Mouse (Mus musculus) liver, embryonic 11.5 days (tissue): ENCODE results near the gene Lgals3. TPM values are rescaled to one million over a fixed set of nuclear protein-coding genes. Genes with fewer than 3 reads are reported as not detected.

Experiments used
- ATAC-seq: fragments of 200-750 bp; cut with Nextera tagmentation; replicated peaks from 2 replicates; pipeline ENCODE4 v1.8.0; 2017; ENCODE audit warnings: moderate number of reproducible peaks, mild to moderate bottlenecking, moderate TSS enrichment, moderate library complexity; ENCODE audit not compliant: low FRiP score
- DNase-seq: peaks from one replicate; pipeline ENCODE4 v3.0.0-alpha.2; 2017; ENCODE audit warnings: low spot score
- H3K27ac ChIP-seq: fragments of 300-500 bp; sonication (generic); 2 replicates; pipeline ENCODE4 v1.5.1; 2014; ENCODE audit warnings: mild to moderate bottlenecking, low read depth, low read length, control low read depth
- H3K27me3 ChIP-seq: fragments of 300-500 bp; sonication (generic); replicated peaks from 2 replicates; pipeline ENCODE4 v1.6.1; 2014; ENCODE audit warnings: low read length, mixed read lengths; ENCODE audit not compliant: control insufficient read depth, insufficient read depth
- H3K36me3 ChIP-seq: fragments of 300-500 bp; sonication (generic); 2 replicates; pipeline ENCODE4 v1.6.1; 2014; ENCODE audit warnings: mild to moderate bottlenecking, low read length, moderate library complexity, mixed read lengths; ENCODE audit not compliant: control insufficient read depth, insufficient read depth
- H3K4me1 ChIP-seq: fragments of 300-500 bp; sonication (generic); replicated peaks from 2 replicates; pipeline ENCODE4 v1.6.1; 2014; ENCODE audit warnings: low read length, mixed read lengths; ENCODE audit not compliant: control insufficient read depth, insufficient read depth
- H3K4me2 ChIP-seq: fragments of 300-500 bp; sonication (generic); 2 replicates; pipeline ENCODE4 v1.6.1; 2014; ENCODE audit warnings: mild to moderate bottlenecking, control low read depth, moderate library complexity
- H3K4me3 ChIP-seq: fragments of 300-500 bp; sonication (generic); 2 replicates; pipeline ENCODE4 v1.5.1; 2014; ENCODE audit warnings: low read depth, low read length, control low read depth
- H3K9ac ChIP-seq: fragments of 300-500 bp; sonication (generic); 2 replicates; pipeline ENCODE4 v1.6.1; 2014; ENCODE audit warnings: low read depth, low read length, control low read depth
- H3K9me3 ChIP-seq: fragments of 300-500 bp; sonication (generic); 2 replicates; pipeline ENCODE4 v1.6.1; 2016; ENCODE audit warnings: low read length, inconsistent platforms, mixed read lengths; ENCODE audit not compliant: control insufficient read depth
- WGBS: fragments of 180-500 bp; shearing (Covaris S2); extraction: QIAGEN DNeasy Blood & Tissue Kit; methylation state at CpG from one replicate; pipeline ENCODE4 v1.1.7; 2014; 5-methylcytosine and 5-hydroxymethylcytosine counted together
- polyA plus RNA-seq: library from polyadenylated mRNA; unstranded; fragments of >200 nt; fragmentation: Nextera tagmentation; extraction: Ambion mirVana; gene quantifications from 2 replicates; pipeline ENCODE4 v1.2.1, GENCODE M21; 2014

Gene Lgals3
- polyA plus RNA-seq, 1 experiment from 2014 or later, result 21.2 TPM

GRCm38 (mm10) chr14:47373728-47374678 lies 6.5 kb downstream of the Lgals3 start:
- Histone ChIP-seq H3K27ac (no peak overlapping the region), H3K4me2 (peak overlapping the region; percentile 68), H3K4me3 (peak overlapping the region; percentile 41), H3K9me3 (no peaks in the 10 kb centered on the region), H3K4me1 (peaks cover 11% of the 10 kb centered on the region), H3K9ac (no peak overlapping the region), H3K27me3 (peaks cover 21% of the 10 kb centered on the region), H3K36me3 (no peaks in the 10 kb centered on the region)
- ATAC-seq (peak; percentile 74), DNase-seq (peak; percentile 51)
- 9% methylated on average over 49 of the region's 49 CpGs for WGBS

GRCm38 (mm10) chr14:47376526-47376925 lies 9.0 kb downstream of the Lgals3 start:
- WGBS, result 81% methylated on average over 2 of the region's 2 CpGs
- Histone ChIP-seq H3K4me3 (no peak overlapping the region), H3K9ac (no peak overlapping the region), H3K27me3 (peaks cover 21% of the 10 kb centered on the region), H3K36me3 (no peaks in the 10 kb centered on the region), H3K9me3 (no peaks in the 10 kb centered on the region), H3K27ac (no peak overlapping the region), H3K4me2 (no peak overlapping the region), H3K4me1 (peaks cover 11% of the 10 kb centered on the region)
- ATAC-seq (no peak), DNase-seq (no peak)

GRCm38 (mm10) chr14:47378336-47378735 lies 10.8 kb downstream of the Lgals3 start:
- Histone ChIP-seq H3K36me3 (no peaks in the 10 kb centered on the region), H3K9ac (no peak overlapping the region), H3K27me3 (peaks cover 12% of the 10 kb centered on the region), H3K4me3 (no peak overlapping the region), H3K4me1 (peaks cover 10% of the 10 kb centered on the region), H3K4me2 (no peak overlapping the region), H3K27ac (no peak overlapping the region), H3K9me3 (no peaks in the 10 kb centered on the region)
- ATAC-seq (no peak), DNase-seq (no peak)
- WGBS, result 74% methylated on average over 7 of the region's 7 CpGs

GRCm38 (mm10) chr14:47383911-47384310 lies 16.4 kb downstream of the Lgals3 start:
- Histone ChIP-seq H3K27me3 (no peaks in the 10 kb centered on the region), H3K4me1 (no peaks in the 10 kb centered on the region), H3K27ac (no peak overlapping the region), H3K36me3 (peaks cover 13% of the 10 kb centered on the region), H3K4me2 (no peak overlapping the region), H3K4me3 (no peak overlapping the region), H3K9me3 (no peaks in the 10 kb centered on the region), H3K9ac (no peak overlapping the region)
- no peak for DNase-seq
- WGBS, result 78% methylated on average over 7 of the region's 7 CpGs
- no peak for ATAC-seq

GRCm38 (mm10) chr14:47384653-47385052 lies 17.1 kb downstream of the Lgals3 start:
- H3K36me3 ChIP-seq, result peaks cover 17% of the 10 kb centered on the region
- 90% methylated on average over 10 of the region's 10 CpGs for WGBS

GRCm38 (mm10) chr14:47386125-47386524 lies 18.6 kb downstream of the Lgals3 start:
- 72% methylated on average over 11 of the region's 11 CpGs for WGBS
- Histone ChIP-seq H3K9ac (no peak overlapping the region), H3K9me3 (no peaks in the 10 kb centered on the region), H3K4me1 (no peaks in the 10 kb centered on the region), H3K27ac (no peak overlapping the region), H3K27me3 (no peaks in the 10 kb centered on the region), H3K4me3 (no peak overlapping the region), H3K36me3 (peaks cover 26% of the 10 kb centered on the region), H3K4me2 (no peak overlapping the region)
- no peak for DNase-seq
- no peak for ATAC-seq

More at GRCm38 (mm10) chr14:47384653-47385052, 17.1 kb downstream of the Lgals3 start:
- no peaks in the 10 kb centered on the region for H3K4me1 ChIP-seq
- no peaks in the 10 kb centered on the region for H3K27me3 ChIP-seq
- H3K4me3 ChIP-seq, result no peak overlapping the region
- H3K9me3 ChIP-seq, result no peaks in the 10 kb centered on the region
- H3K9ac ChIP-seq, result no peak overlapping the region
- no peak overlapping the region for H3K4me2 ChIP-seq
- H3K27ac ChIP-seq, result no peak overlapping the region
- ATAC-seq (no peak), DNase-seq (no peak)

- Histone ChIP-seq H3K27me3 (no peaks in the 10 kb centered on the region), H3K36me3 (peaks cover 59% of the 10 kb centered on the region), H3K9me3 (no peaks in the 10 kb centered on the region), H3K4me1 (no peaks in the 10 kb centered on the region), H3K4me3 (no peak overlapping the region), H3K4me2 (no peak overlapping the region), H3K9ac (no peak overlapping the region), H3K27ac (no peak overlapping the region)
- DNase-seq (no peak), ATAC-seq (no peak)
- WGBS, result 89% methylated on average over 10 of the region's 10 CpGs
Measured at GRCm38 (mm10) chr14:47393354-47394094, 26.0 kb downstream of the Lgals3 start.

- Histone ChIP-seq H3K27me3 (no peaks in the 10 kb centered on the region), H3K4me2 (no peak overlapping the region), H3K9ac (no peak overlapping the region), H3K36me3 (peaks cover 59% of the 10 kb centered on the region), H3K4me3 (no peak overlapping the region), H3K4me1 (no peaks in the 10 kb centered on the region), H3K9me3 (no peaks in the 10 kb centered on the region), H3K27ac (no peak overlapping the region)
- ATAC-seq, result no peak
- 91% methylated on average over 6 of the region's 6 CpGs for WGBS
- no peak for DNase-seq
Measured at GRCm38 (mm10) chr14:47395007-47395406, 27.5 kb downstream of the Lgals3 start.
